Mouse (Mus musculus) hindbrain, embryonic 12.5 days (tissue): ENCODE measurements around the gene Fam213a. TPM values are rescaled to one million over a fixed set of nuclear protein-coding genes. Genes with fewer than 3 reads are reported as not detected.

ENCODE experiments used
- ATAC-seq: fragments of 200-750 bp; cut with Nextera tagmentation; 2 replicates; pipeline ENCODE4 v1.8.0; 2017; ENCODE audit warnings: moderate TSS enrichment; ENCODE audit not compliant: low FRiP score
- H3K27ac ChIP-seq: fragments of 300-500 bp; sonication (generic); 2 replicates; pipeline ENCODE4 v1.5.1; 2016; ENCODE audit warnings: mild to moderate bottlenecking
- H3K27me3 ChIP-seq: fragments of 300-500 bp; sonication (generic); 2 replicates; pipeline ENCODE4 v1.6.1; 2016; ENCODE audit warnings: mild to moderate bottlenecking
- H3K36me3 ChIP-seq: fragments of 300-500 bp; sonication (generic); 2 replicates; pipeline ENCODE4 v1.6.1; 2016; ENCODE audit warnings: mild to moderate bottlenecking
- H3K4me1 ChIP-seq: fragments of 300-500 bp; sonication (generic); 2 replicates; pipeline ENCODE4 v1.6.1; 2016
- H3K4me2 ChIP-seq: fragments of 300-500 bp; sonication (generic); replicated peaks from 2 replicates; pipeline ENCODE4 v1.6.1; 2016; ENCODE audit warnings: mild to moderate bottlenecking
- H3K4me3 ChIP-seq: fragments of 300-500 bp; sonication (generic); 2 replicates; pipeline ENCODE4 v1.5.1; 2016; ENCODE audit warnings: mild to moderate bottlenecking
- H3K9ac ChIP-seq: fragments of 300-500 bp; sonication (generic); 2 replicates; pipeline ENCODE4 v1.6.1; 2016; ENCODE audit warnings: mild to moderate bottlenecking, moderate library complexity
- H3K9me3 ChIP-seq: fragments of 300-500 bp; sonication (generic); replicated peaks from 2 replicates; pipeline ENCODE4 v1.6.1; 2016; ENCODE audit warnings: mild to moderate bottlenecking
- WGBS: fragments of 180-500 bp; shearing (Covaris S2); methylation state at CpG from one replicate; pipeline ENCODE4 v1.1.7; 2016; 5-methylcytosine and 5-hydroxymethylcytosine counted together
- polyA plus RNA-seq: library from polyadenylated mRNA; unstranded; fragments of >200 nt; fragmentation: Nextera tagmentation; extraction: Ambion mirVana; gene quantifications from 2 replicates; pipeline ENCODE4 v1.2.1, GENCODE M21; 2016

The Fam213a gene
- polyA plus RNA-seq, 1 experiment from 2014 or later, result 65.1 TPM

- H3K9ac ChIP-seq, result no peak overlapping the region
- peaks cover 6% of the 10 kb centered on the region; the same call in 1 of the 2 replicates for H3K36me3 ChIP-seq
- no peak overlapping the region for H3K4me2 ChIP-seq
- 84% methylated on average over 14 of the region's 14 CpGs for WGBS
- no peaks in the 10 kb centered on the region for H3K9me3 ChIP-seq
- H3K4me3 ChIP-seq, result no peak overlapping the region
- no peak for ATAC-seq
- H3K27me3 ChIP-seq, result no peaks in the 10 kb centered on the region
- H3K27ac ChIP-seq, result no peak overlapping the region
- H3K4me1 ChIP-seq, result peaks cover 33% of the 10 kb centered on the region
Observed at GRCm38 (mm10) chr14:40947431-40948394, 65.9 kb downstream of the Fam213a start.

GRCm38 (mm10) chr14:40943802-40944201, 69.8 kb downstream of the Fam213a start:
- peaks cover 6% of the 10 kb centered on the region for H3K4me1 ChIP-seq
- no peak overlapping the region for H3K4me3 ChIP-seq
- WGBS, result 96% methylated on average over 2 of the region's 2 CpGs
- no peak overlapping the region for H3K4me2 ChIP-seq
- no peak overlapping the region for H3K9ac ChIP-seq
- H3K27me3 ChIP-seq, result no peaks in the 10 kb centered on the region
- ATAC-seq, result no peak
- H3K9me3 ChIP-seq, result no peaks in the 10 kb centered on the region
- peaks cover 6% of the 10 kb centered on the region; the same call in 1 of the 2 replicates for H3K36me3 ChIP-seq
- no peak overlapping the region for H3K27ac ChIP-seq

Other genes starting within 250 kb of the Fam213a start
- gene Sh2d4b, start 120.5 kb downstream of the Fam213a start, polyA plus RNA-seq, result 0.83 and 1.4 TPM in 2 replicates
- gene Tspan14, start 47.0 kb downstream of the Fam213a start, polyA plus RNA-seq, result 84.3 and 95.0 TPM in 2 replicates
- gene Dydc2, start 55.4 kb upstream of the Fam213a start, polyA plus RNA-seq, result 0.50 and 0.90 TPM in 2 replicates
- gene Dydc1, start 59.1 kb upstream of the Fam213a start, polyA plus RNA-seq, result 0.22 TPM in 1 of 2 replicates, not detected in the other
- gene Mat1a, start 91.2 kb upstream of the Fam213a start, polyA plus RNA-seq, result not detected in 2 replicates
- not detected in 2 replicates for gene Sftpa1, start 118.0 kb upstream of the Fam213a start, polyA plus RNA-seq
- not detected in 2 replicates for gene Mbl1, start 137.7 kb upstream of the Fam213a start, polyA plus RNA-seq
- gene Sftpd, start 171.4 kb upstream of the Fam213a start, polyA plus RNA-seq, result not detected in 2 replicates